Mouse (Mus musculus) limb, embryonic 11.5 days (tissue): ENCODE data around the gene Tapbp. TPM values are rescaled to one million over a fixed set of nuclear protein-coding genes. Genes with fewer than 3 reads are reported as not detected.

Source experiments
- ATAC-seq: fragments of 200-750 bp; cut with Nextera tagmentation; 2 replicates; pipeline ENCODE4 v1.8.0; 2017; ENCODE audit warnings: low read depth; ENCODE audit not compliant: insufficient number of reproducible peaks, low FRiP score, low TSS enrichment
- DNase-seq: peaks from one replicate; pipeline ENCODE4 v3.0.0-alpha.2; 2015; ENCODE audit warnings: low spot score
- H3K27ac ChIP-seq: fragments of 300-500 bp; sonication (generic); replicated peaks from 2 replicates; pipeline ENCODE4 v1.5.1; 2014; ENCODE audit warnings: low read depth, mild to moderate bottlenecking, low read length
- H3K27me3 ChIP-seq: fragments of 300-500 bp; sonication (generic); 2 replicates; pipeline ENCODE4 v1.6.1; 2014; ENCODE audit warnings: mild to moderate bottlenecking, low read length, mixed read lengths; ENCODE audit not compliant: control insufficient read depth, insufficient read depth
- H3K36me3 ChIP-seq: fragments of 300-500 bp; sonication (generic); 2 replicates; pipeline ENCODE4 v1.6.1; 2014; ENCODE audit warnings: mild to moderate bottlenecking, low read length, moderate library complexity, mixed read lengths; ENCODE audit not compliant: control insufficient read depth, insufficient read depth
- H3K4me1 ChIP-seq: fragments of 300-500 bp; sonication (generic); 2 replicates; pipeline ENCODE4 v1.6.1; 2014; ENCODE audit warnings: low read length, mixed read lengths; ENCODE audit not compliant: control insufficient read depth, insufficient read depth
- H3K4me2 ChIP-seq: fragments of 300-500 bp; sonication (generic); 2 replicates; pipeline ENCODE4 v1.6.1; 2014; ENCODE audit warnings: low read depth, mild to moderate bottlenecking, moderate library complexity; ENCODE audit not compliant: severe bottlenecking
- H3K4me3 ChIP-seq: fragments of 300-500 bp; sonication (generic); 2 replicates; pipeline ENCODE4 v1.5.1; 2014; ENCODE audit warnings: low read depth, low read length
- H3K9ac ChIP-seq: fragments of 300-500 bp; sonication (generic); 2 replicates; pipeline ENCODE4 v1.6.1; 2014; ENCODE audit warnings: mild to moderate bottlenecking, low read length
- H3K9me3 ChIP-seq: fragments of 300-500 bp; sonication (generic); 2 replicates; pipeline ENCODE4 v1.6.1; 2016; ENCODE audit warnings: low read length; ENCODE audit not compliant: control insufficient read depth
- WGBS: fragments of 180-500 bp; shearing (Covaris S2); extraction: QIAGEN DNeasy Blood & Tissue Kit; methylation state at CpG from one replicate; pipeline ENCODE4 v1.1.7; 2014; 5-methylcytosine and 5-hydroxymethylcytosine counted together
- polyA plus RNA-seq: library from polyadenylated mRNA; unstranded; fragments of >200 nt; fragmentation: Nextera tagmentation; extraction: Ambion mirVana; gene quantifications from 2 replicates; pipeline ENCODE4 v1.2.1, GENCODE M21; 2014

The Tapbp gene
- polyA plus RNA-seq, 1 experiment from 2014 or later: 14.8 TPM

- H3K4me2 ChIP-seq: no peak overlapping the region
- 2% methylated on average over 9 of the region's 9 CpGs for WGBS
- no peak overlapping the region for H3K9ac ChIP-seq
- H3K4me1 ChIP-seq: no peaks in the 10 kb centered on the region
- H3K4me3 ChIP-seq: no peak overlapping the region
- DNase-seq (peak; percentile 92), ATAC-seq (peak; percentile 57; the same call in 1 of the 2 replicates)
- no peaks in the 10 kb centered on the region for H3K27me3 ChIP-seq
- H3K9me3 ChIP-seq: no peaks in the 10 kb centered on the region
- H3K36me3 ChIP-seq: 0 out of 2 replicates have a peak, but pooled peaks cover 4% of the 10 kb centered on the region
- H3K27ac ChIP-seq: no peak overlapping the region
Observed at GRCm38 (mm10) chr17:33968489-33968888, 52.8 kb downstream of the Tapbp start.

DNA sequence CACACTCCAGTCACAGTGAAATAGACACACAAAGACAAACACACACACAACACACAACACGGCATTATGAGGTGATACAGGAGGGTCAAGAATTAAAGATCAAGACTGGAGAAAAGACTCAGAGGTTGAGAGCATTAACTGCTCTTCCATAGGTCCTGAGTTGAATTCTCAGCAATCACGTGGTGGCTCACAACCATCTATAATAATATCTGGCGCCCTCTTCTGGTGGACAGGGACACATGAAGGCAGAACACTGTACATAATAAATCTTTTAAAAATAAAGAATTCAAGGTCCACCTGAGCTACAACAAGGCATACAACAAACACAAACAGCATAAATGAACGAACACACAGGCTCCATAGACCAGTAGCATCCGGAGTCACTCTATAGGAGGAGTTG, 53.2 kb downstream of the Tapbp start:
- H3K9ac ChIP-seq: no peak overlapping the region
- no peaks in the 10 kb centered on the region for H3K4me1 ChIP-seq
- no peak overlapping the region for H3K27ac ChIP-seq
- H3K27me3 ChIP-seq: no peaks in the 10 kb centered on the region
- no peaks in the 10 kb centered on the region for H3K9me3 ChIP-seq
- no peak overlapping the region for H3K4me2 ChIP-seq
- WGBS: 28% methylated on average over 5 of the region's 5 CpGs
- H3K4me3 ChIP-seq: no peak overlapping the region
- H3K36me3 ChIP-seq: 0 out of 2 replicates have a peak, but pooled peaks cover 4% of the 10 kb centered on the region
- ATAC-seq: 0 out of 2 replicates have a peak, but pooled peaks have one; percentile 9
- no peak for DNase-seq

GRCm38 (mm10) chr17:33969394-33969793, 53.7 kb downstream of the Tapbp start:
- Histone ChIP-seq H3K9ac (no peak overlapping the region), H3K27me3 (no peaks in the 10 kb centered on the region), H3K27ac (no peak overlapping the region), H3K9me3 (no peaks in the 10 kb centered on the region), H3K4me3 (no peak overlapping the region), H3K4me2 (no peak overlapping the region), H3K4me1 (no peaks in the 10 kb centered on the region), H3K36me3 (0 out of 2 replicates have a peak, but pooled peaks cover 4% of the 10 kb centered on the region)
- WGBS: 73% methylated on average over 4 of the region's 4 CpGs
- no peak for ATAC-seq
- DNase-seq: no peak

- no peak overlapping the region for H3K4me3 ChIP-seq
- WGBS: 12% methylated on average over 1 of the region's 1 CpGs
- no peaks in the 10 kb centered on the region for H3K36me3 ChIP-seq
- H3K4me1 ChIP-seq: no peaks in the 10 kb centered on the region; the same call in 1 of the 2 replicates
- no peak overlapping the region for H3K27ac ChIP-seq
- no peaks in the 10 kb centered on the region for H3K9me3 ChIP-seq
- no peak overlapping the region for H3K4me2 ChIP-seq
- H3K27me3 ChIP-seq: peaks cover 11% of the 10 kb centered on the region
- peak; percentile 80 for DNase-seq
- no peak for ATAC-seq
- no peak overlapping the region for H3K9ac ChIP-seq
Observed at GRCm38 (mm10) chr17:33972691-33973090, 57.0 kb downstream of the Tapbp start.

- Histone ChIP-seq H3K4me3 (no peak overlapping the region), H3K9ac (no peak overlapping the region), H3K36me3 (no peaks in the 10 kb centered on the region), H3K27me3 (peaks cover 20% of the 10 kb centered on the region), H3K4me1 (peaks cover 5% of the 10 kb centered on the region; the same call in 1 of the 2 replicates), H3K4me2 (no peak overlapping the region), H3K9me3 (no peaks in the 10 kb centered on the region), H3K27ac (no peak overlapping the region)
- 74% methylated on average over 3 of the region's 3 CpGs for WGBS
- no peak for DNase-seq
- ATAC-seq: no peak
Observed at GRCm38 (mm10) chr17:33973572-33973971, 57.9 kb downstream of the Tapbp start.

GRCm38 (mm10) chr17:33977861-33978557, 62.3 kb downstream of the Tapbp start:
- Histone ChIP-seq H3K4me1 (peaks cover 8% of the 10 kb centered on the region; the same call in 1 of the 2 replicates), H3K4me3 (peak overlapping the region; percentile 26), H3K9me3 (no peaks in the 10 kb centered on the region), H3K4me2 (peak overlapping the region; percentile 54), H3K27ac (no peak overlapping the region), H3K27me3 (peaks cover 30% of the 10 kb centered on the region), H3K36me3 (no peaks in the 10 kb centered on the region), H3K9ac (peak overlapping the region; percentile 49)
- WGBS: 2% methylated on average over 57 of the region's 57 CpGs
- DNase-seq (no peak), ATAC-seq (no peak)

GRCm38 (mm10) chr17:33978631-33979031, 62.9 kb downstream of the Tapbp start:
- peak overlapping the region; percentile 54 for H3K4me2 ChIP-seq
- peaks cover 8% of the 10 kb centered on the region; the same call in 1 of the 2 replicates for H3K4me1 ChIP-seq
- WGBS: 2% methylated on average over 17 of the region's 17 CpGs
- DNase-seq (peak; percentile 40), ATAC-seq (no peak)
- H3K9ac ChIP-seq: peak overlapping the region; percentile 49
- H3K36me3 ChIP-seq: no peaks in the 10 kb centered on the region
- H3K27ac ChIP-seq: no peak overlapping the region
- peaks cover 30% of the 10 kb centered on the region for H3K27me3 ChIP-seq
- no peaks in the 10 kb centered on the region for H3K9me3 ChIP-seq
- peak overlapping the region; percentile 26 for H3K4me3 ChIP-seq
